Mouse (Mus musculus) bone marrow macrophage, adult 2 months (primary cell): Measurements from ENCODE around the gene Actl10.

Experiments used
- CTCF ChIP-seq: IDR thresholded peaks from 2 replicates; pipeline ENCODE4 v1.5.1; 2012; ENCODE audit warnings: low read depth, mild to moderate bottlenecking, low read length, moderate library complexity
- POLR2A ChIP-seq: IDR thresholded peaks from 2 replicates; pipeline ENCODE4 v1.6.1; 2012; ENCODE audit warnings: mild to moderate bottlenecking, low read depth, low read length, borderline replicate concordance

DNA sequence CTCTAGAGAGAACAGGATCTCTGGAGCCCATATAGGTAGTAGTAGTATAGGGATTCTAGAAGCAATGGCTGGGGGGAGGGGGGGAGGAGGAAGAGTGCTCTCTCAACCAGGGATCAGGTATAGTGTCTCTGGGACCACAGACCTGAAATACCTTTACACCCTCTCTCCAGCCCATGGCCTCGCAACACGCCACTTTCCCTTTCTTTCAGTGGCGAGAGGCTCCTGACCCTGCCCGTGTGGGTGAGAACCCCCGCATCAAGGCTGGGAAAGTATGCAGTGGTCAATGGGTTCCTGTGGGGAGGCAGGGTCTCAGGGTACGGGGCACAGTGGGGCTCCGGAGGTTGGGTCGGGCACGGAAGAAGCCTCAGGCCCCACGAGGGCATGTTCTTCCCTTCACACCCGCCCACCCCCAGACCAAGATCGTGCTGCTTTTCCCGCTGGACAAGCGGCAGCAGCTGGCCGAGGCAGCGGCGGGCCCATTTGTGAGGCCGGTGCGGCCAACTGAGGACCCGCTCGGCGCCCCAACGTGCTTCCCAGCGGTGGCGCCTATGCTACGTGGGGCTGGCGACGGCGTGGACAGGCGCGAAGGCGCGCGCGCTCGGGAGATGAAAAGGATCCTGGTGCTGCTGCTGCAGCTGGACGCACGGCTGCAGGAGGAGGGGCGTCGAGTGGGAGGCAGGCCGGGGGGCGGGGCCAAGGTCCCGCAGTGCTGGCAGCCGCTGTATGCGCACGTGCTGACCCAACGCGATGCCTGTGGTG is 2.3 kb upstream of the Actl10 start:
- no peak for TF ChIP-seq POLR2A
- TF ChIP-seq CTCF = no peak
